Mouse (Mus musculus) layer of hippocampus, postnatal 10 days (tissue): ENCODE results near the gene Acot13. TPM values are rescaled to one million over a fixed set of nuclear protein-coding genes. Genes with fewer than 3 reads are reported as not detected.
"Not testable (repeated sequence)": the region's sequence is repeated elsewhere in the genome, so short reads cannot be mapped to it uniquely, and the experiment has no call there.

Experiments
- DNase-seq, 2 experiments: peaks; one replicate each; pipeline ENCODE4 v3.0.0; 2021; ENCODE audit warnings: low spot score in 2 of 2
- long read RNA-seq: library from polyadenylated mRNA; stranded (forward); transcript quantifications from one replicate; pipeline ENCODE4 v2.0.0, GENCODE M21; 2023
- total RNA-seq, 2 experiments: library from RNA; stranded (reverse); gene quantifications; 2 replicates each; pipeline ENCODE4 v1.2.3; 2021

Gene Acot13
- total RNA-seq: 10 to 100 TPM; 58.7 to 66.6 TPM
- long read RNA-seq, transcript Acot13-201 (3 exons, 721 nt): major isoform, 74 of 112 reads
- long read RNA-seq, partial matches to known transcripts: 35 of 112 reads
- long read RNA-seq, other reads (novel, unspliced or antisense): 3 of 112 reads

- peak; percentile 91 for DNase-seq
Measured at GRCm38 (mm10) chr13:24831353-24832130, at the start of gene Acot13, which contains the start of gene Tdp2. TSS of gene Acot13 (minus strand) at chr13:24831540. TSS of gene Tdp2 (plus strand) at chr13:24831679.

GRCm38 (mm10) chr13:24880704-24881103 is 49.4 kb upstream of the Acot13 start:
- no peak for DNase-seq

DNA sequence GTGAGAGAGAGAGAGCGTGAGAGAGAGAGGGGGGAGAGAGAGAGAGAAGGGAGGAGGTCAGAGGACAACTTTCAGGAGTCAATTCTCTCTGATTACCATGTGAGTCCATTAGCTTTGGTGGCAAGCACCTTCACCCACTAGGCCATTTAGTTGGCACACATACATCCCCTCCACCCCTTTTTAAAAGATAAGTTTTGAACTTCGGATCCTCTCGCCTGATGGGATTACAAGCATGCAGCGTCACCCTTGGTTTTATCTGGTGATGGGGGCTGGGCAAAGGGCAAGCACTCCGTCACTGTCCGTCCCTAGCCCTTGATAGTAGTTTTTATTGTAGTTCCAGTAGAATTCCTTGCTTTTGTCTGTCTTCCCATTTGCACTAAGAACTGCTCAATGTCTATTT is 48.9 kb upstream of the Acot13 start:
- DNase-seq: no peak

DNA sequence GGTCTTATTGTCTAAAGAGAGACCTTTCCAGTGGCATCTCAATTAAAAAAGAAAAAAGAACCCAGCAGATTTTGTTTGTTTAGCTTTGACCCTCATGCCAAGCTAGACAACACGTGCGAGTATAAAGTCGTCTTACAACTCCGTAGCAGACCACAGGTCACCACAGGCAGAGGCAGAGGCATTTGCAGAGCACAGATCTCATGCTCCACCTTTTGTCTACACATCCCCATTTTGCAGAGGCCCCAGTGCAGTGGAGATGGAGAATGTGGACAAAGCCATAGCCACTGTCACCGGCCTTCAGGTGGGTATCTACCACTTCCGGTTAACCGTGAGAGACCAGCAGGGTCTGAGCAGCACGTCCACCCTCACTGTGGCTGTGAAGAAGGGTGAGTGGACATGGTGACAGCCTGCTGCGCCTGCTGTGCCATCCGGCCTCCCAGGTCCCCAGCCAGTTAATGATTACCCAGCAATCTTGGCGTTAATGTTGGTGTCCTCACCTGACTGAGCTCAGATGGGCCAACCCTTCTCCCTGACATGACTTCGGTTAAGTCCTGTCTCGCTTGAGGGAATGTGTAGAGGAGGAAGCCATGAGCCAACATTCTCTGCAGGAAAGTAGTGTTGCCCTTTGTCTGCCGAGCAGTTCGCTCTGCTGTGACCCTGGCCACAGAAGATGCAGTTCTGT is 48.2 kb upstream of the Acot13 start:
- no peak for DNase-seq

- DNase-seq: no peak
Measured at GRCm38 (mm10) chr13:24868233-24868632, 36.9 kb upstream of the Acot13 start.

GRCm38 (mm10) chr13:24867789-24868188 is 36.4 kb upstream of the Acot13 start:
- DNase-seq: no peak

- no peak for DNase-seq
Measured at GRCm38 (mm10) chr13:24866430-24867402, 35.4 kb upstream of the Acot13 start.

- DNase-seq: peak; percentile 46 to 50
Measured at GRCm38 (mm10) chr13:24862520-24862919, 31.2 kb upstream of the Acot13 start.

DNA sequence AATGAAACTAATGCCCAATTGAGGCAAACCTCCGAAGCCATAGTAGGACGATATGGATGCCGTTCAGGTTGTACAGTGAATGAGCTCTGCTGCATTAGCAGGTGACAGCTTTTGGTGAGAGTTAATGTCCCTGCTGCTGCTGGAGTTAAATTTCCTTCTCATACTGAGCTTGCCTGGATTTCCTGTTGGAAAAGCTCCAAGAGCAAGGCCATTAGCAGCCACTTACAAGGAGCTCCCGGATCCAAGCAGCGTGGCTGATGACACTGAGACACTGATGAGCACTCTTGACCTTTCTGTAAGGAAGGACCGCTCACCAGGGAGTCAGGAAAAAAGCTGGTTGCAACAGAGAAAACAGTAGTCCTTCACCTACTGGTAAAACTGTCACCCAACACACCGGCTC is 30.7 kb upstream of the Acot13 start:
- no peak for DNase-seq

GRCm38 (mm10) chr13:24861084-24861483 is 29.7 kb upstream of the Acot13 start:
- no peak for DNase-seq

DNA sequence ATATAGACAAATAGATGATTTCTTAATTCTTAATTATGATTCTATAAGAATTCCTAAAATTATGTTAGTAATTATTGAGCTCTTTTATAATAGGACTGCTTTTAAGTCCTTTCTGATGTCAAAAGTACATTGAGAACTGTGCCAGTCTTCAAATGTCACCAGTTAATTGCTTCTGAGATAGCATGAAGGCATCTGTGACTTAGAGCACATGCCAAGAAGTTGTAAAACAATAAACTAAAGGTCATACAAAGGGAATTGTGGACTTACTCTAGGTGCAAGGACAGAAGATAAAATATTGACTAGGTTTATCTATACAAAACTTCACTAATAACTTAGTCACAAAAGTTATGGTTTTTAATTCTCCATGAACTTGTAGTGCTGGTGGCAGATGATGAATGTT is 27.8 kb upstream of the Acot13 start:
- DNase-seq: no peak

DNA sequence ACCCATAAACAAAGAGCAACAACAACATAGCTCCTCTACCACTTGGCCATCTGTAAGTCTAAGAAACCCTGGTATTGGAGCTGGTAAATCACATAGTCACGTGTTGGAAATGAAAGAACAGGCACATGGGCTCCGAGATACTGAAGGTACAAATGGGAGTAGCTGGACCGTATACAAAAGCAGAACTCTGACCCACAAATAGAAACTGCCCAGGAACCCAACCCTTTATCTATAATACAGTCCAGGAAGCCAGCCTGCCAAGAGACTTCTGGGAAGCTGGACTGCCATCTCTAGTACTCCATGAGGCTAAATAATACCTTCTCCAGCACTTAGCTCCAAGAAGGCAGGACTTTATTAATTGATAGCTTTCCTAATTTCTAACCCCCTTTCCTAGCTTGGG is 21.2 kb upstream of the Acot13 start:
- no peak for DNase-seq

- DNase-seq: no peak
Measured at GRCm38 (mm10) chr13:24851989-24852388, 20.6 kb upstream of the Acot13 start.

GRCm38 (mm10) chr13:24849318-24849717 is 18.0 kb upstream of the Acot13 start:
- no peak for DNase-seq

DNA sequence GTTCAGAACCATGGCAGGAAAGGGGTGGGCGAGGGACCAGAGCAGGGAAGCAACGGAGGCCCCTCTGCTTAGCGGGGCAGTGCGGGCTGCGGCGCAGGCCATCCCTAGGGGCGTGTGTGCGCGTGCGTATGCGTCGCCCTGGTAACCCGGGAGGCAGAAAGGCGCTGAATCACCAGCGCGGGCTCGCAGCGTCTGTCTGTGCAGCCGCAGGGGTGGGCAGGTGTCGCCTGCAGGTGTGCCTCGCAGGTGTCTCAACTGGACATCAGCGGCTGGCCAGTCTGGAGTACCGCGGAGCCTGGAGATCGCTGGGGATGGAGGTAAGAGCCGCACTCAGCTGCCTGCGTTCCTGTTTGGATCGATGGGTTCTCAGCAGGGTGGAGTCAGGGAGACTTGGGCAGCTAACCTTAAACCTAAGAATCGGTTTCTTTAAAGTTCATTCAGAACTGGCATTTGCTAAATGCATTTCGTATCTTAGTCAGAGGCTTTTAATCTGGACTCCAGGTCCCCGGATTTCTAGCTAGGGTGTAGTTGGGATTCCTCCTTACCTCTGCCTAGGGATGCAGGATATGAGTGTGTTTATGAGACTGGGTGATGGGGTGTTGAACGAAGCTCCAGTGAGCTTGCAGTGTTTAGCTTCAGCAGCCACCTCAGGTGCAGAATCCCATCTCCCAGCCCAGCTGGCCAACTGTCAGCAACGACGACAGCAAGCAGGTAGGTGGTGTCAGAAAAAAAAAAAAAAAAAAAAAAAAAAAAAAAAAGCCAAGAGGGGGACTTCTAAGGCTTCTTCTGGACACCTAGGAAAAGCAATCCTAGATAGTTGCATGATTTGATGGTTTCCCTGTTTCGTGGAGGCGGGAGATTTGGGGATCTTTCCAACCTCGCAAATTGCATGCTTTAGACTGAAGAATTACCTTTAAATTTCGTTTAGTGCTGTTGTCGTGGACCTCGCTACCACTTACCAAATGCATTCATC is 13.9 kb upstream of the Acot13 start, which contains the start of gene D130043K22Rik:
TSS of gene D130043K22Rik (plus strand) at position 153 of the 973 bp plus-strand sequence.
- peak; percentile 58 to 73 for DNase-seq

- DNase-seq: no peak
Measured at GRCm38 (mm10) chr13:24841702-24842101, 10.4 kb upstream of the Acot13 start.

GRCm38 (mm10) chr13:24839831-24840230 is 8.5 kb upstream of the Acot13 start:
- DNase-seq: no peak

- DNase-seq: not testable (repeated sequence)
Measured at GRCm38 (mm10) chr13:24837765-24838164, 6.4 kb upstream of the Acot13 start.

DNA sequence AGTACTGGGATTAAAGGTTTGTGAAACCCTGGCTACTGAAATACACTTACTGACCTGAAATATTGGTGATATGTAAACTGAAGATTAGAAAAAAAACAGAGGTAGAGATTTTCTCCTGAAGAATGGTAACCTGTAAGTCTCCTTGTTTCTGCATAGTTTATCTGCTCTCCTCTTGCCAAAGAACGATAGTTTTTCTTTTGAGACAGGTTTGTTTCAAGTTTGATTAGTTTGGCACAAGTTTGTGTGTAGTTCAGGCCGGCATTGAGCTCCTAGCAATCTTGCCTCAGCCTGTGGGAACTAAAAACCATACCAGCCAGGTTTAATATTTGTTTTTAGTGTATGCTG is 1.4 kb upstream of the Acot13 start:
- DNase-seq: no peak
